Mouse (Mus musculus): Measurements from ENCODE around the gene Hivep3. TPM values are rescaled to one million over a fixed set of nuclear protein-coding genes. Genes with fewer than 3 reads are reported as not detected.

Hivep3 gene
- polyA plus RNA-seq, 1 experiment from 2014 or later, result 3.7 TPM

- Histone ChIP-seq H3K36me3 (no peaks in the 10 kb centered on the region), H3K4me1 (no peaks in the 10 kb centered on the region), H3K27me3 (no peaks in the 10 kb centered on the region), H3K9me3 (no peaks in the 10 kb centered on the region), H3K4me2 (no peak overlapping the region), H3K9ac (no peak overlapping the region), H3K27ac (no peak overlapping the region), H3K4me3 (no peak overlapping the region)
- whole genome bisulfite sequencing, result 89% methylated on average over 3 of the region's 3 CpGs
- no peak for ATAC-seq (ENCODE audit: insufficient number of reproducible peaks, insufficient read depth, low FRiP score, low TSS enrichment, low read depth)
Observed at GRCm38 (mm10) chr4:120115516-120115915, 381.9 kb downstream of the Hivep3 start.

GRCm38 (mm10) chr4:120116312-120116711 lies 382.7 kb downstream of the Hivep3 start:
- no peaks in the 10 kb centered on the region for H3K27me3 ChIP-seq
- ATAC-seq (ENCODE audit: insufficient number of reproducible peaks, insufficient read depth, low FRiP score, low TSS enrichment, low read depth), result no peak
- WGBS, result 75% methylated on average over 1 of the region's 1 CpGs
- H3K4me2 ChIP-seq, result no peak overlapping the region
- no peak overlapping the region for H3K27ac ChIP-seq
- no peaks in the 10 kb centered on the region for H3K9me3 ChIP-seq
- H3K4me3 ChIP-seq, result no peak overlapping the region
- no peaks in the 10 kb centered on the region for H3K4me1 ChIP-seq
- H3K9ac ChIP-seq, result no peak overlapping the region
- no peaks in the 10 kb centered on the region for H3K36me3 ChIP-seq

- Histone ChIP-seq H3K36me3 (no peaks in the 10 kb centered on the region), H3K27ac (no peak overlapping the region), H3K4me3 (no peak overlapping the region), H3K9ac (no peak overlapping the region), H3K27me3 (no peaks in the 10 kb centered on the region), H3K4me1 (no peaks in the 10 kb centered on the region), H3K4me2 (no peak overlapping the region), H3K9me3 (no peaks in the 10 kb centered on the region)
- no peak for ATAC-seq (ENCODE audit: insufficient number of reproducible peaks, insufficient read depth, low FRiP score, low TSS enrichment, low read depth)
- 34% methylated on average over 8 of the region's 8 CpGs for WGBS
Observed at GRCm38 (mm10) chr4:120120276-120120675, 386.7 kb downstream of the Hivep3 start.

GRCm38 (mm10) chr4:120124656-120125055 lies 391.1 kb downstream of the Hivep3 start:
- Histone ChIP-seq H3K4me3 (no peak overlapping the region), H3K4me2 (no peak overlapping the region), H3K27ac (no peak overlapping the region), H3K36me3 (no peaks in the 10 kb centered on the region), H3K4me1 (no peaks in the 10 kb centered on the region), H3K9ac (no peak overlapping the region), H3K27me3 (no peaks in the 10 kb centered on the region), H3K9me3 (no peaks in the 10 kb centered on the region)
- no peak for ATAC-seq (ENCODE audit: insufficient number of reproducible peaks, insufficient read depth, low FRiP score, low TSS enrichment, low read depth)
- WGBS, result 82% methylated on average over 6 of the region's 6 CpGs

GRCm38 (mm10) chr4:120126047-120126446 lies 392.5 kb downstream of the Hivep3 start:
- Histone ChIP-seq H3K27ac (no peak overlapping the region), H3K4me2 (no peak overlapping the region), H3K4me3 (no peak overlapping the region), H3K36me3 (no peaks in the 10 kb centered on the region), H3K9ac (no peak overlapping the region), H3K27me3 (no peaks in the 10 kb centered on the region), H3K9me3 (no peaks in the 10 kb centered on the region), H3K4me1 (no peaks in the 10 kb centered on the region)
- ATAC-seq (ENCODE audit: insufficient number of reproducible peaks, insufficient read depth, low FRiP score, low TSS enrichment, low read depth), result no peak
- WGBS, result 84% methylated on average over 6 of the region's 6 CpGs

GRCm38 (mm10) chr4:120127333-120127732 lies 393.7 kb downstream of the Hivep3 start:
- Histone ChIP-seq H3K27ac (no peak overlapping the region), H3K4me3 (no peak overlapping the region), H3K9me3 (no peaks in the 10 kb centered on the region), H3K4me2 (no peak overlapping the region), H3K36me3 (no peaks in the 10 kb centered on the region), H3K4me1 (no peaks in the 10 kb centered on the region), H3K27me3 (no peaks in the 10 kb centered on the region), H3K9ac (no peak overlapping the region)
- WGBS, result 80% methylated on average over 3 of the region's 3 CpGs
- no peak for ATAC-seq (ENCODE audit: insufficient number of reproducible peaks, insufficient read depth, low FRiP score, low TSS enrichment, low read depth)

GRCm38 (mm10) chr4:120128033-120128432 lies 394.4 kb downstream of the Hivep3 start:
- 71% methylated on average over 4 of the region's 4 CpGs for WGBS
- Histone ChIP-seq H3K4me3 (no peak overlapping the region), H3K4me2 (no peak overlapping the region), H3K9ac (no peak overlapping the region), H3K36me3 (no peaks in the 10 kb centered on the region), H3K27me3 (no peaks in the 10 kb centered on the region), H3K9me3 (no peaks in the 10 kb centered on the region), H3K27ac (no peak overlapping the region), H3K4me1 (no peaks in the 10 kb centered on the region)
- no peak for ATAC-seq (ENCODE audit: insufficient number of reproducible peaks, insufficient read depth, low FRiP score, low TSS enrichment, low read depth)

GRCm38 (mm10) chr4:120129233-120129885 lies 395.8 kb downstream of the Hivep3 start:
- Histone ChIP-seq H3K4me2 (no peak overlapping the region), H3K4me1 (no peaks in the 10 kb centered on the region), H3K27me3 (no peaks in the 10 kb centered on the region), H3K36me3 (no peaks in the 10 kb centered on the region), H3K4me3 (no peak overlapping the region), H3K27ac (no peak overlapping the region), H3K9me3 (no peaks in the 10 kb centered on the region), H3K9ac (no peak overlapping the region)
- no peak for ATAC-seq (ENCODE audit: insufficient number of reproducible peaks, insufficient read depth, low FRiP score, low TSS enrichment, low read depth)
- WGBS, result 44% methylated on average over 4 of the region's 4 CpGs

GRCm38 (mm10) chr4:120130926-120131325 lies 397.3 kb downstream of the Hivep3 start:
- Histone ChIP-seq H3K4me3 (no peak overlapping the region), H3K27ac (no peak overlapping the region), H3K27me3 (no peaks in the 10 kb centered on the region), H3K4me1 (no peaks in the 10 kb centered on the region), H3K4me2 (no peak overlapping the region), H3K36me3 (no peaks in the 10 kb centered on the region), H3K9me3 (no peaks in the 10 kb centered on the region), H3K9ac (no peak overlapping the region)
- 27% methylated on average over 4 of the region's 4 CpGs for WGBS
- ATAC-seq (ENCODE audit: insufficient number of reproducible peaks, insufficient read depth, low FRiP score, low TSS enrichment, low read depth), result no peak

- H3K4me2 ChIP-seq, result no peak overlapping the region
- H3K9ac ChIP-seq, result no peak overlapping the region
- no peaks in the 10 kb centered on the region for H3K36me3 ChIP-seq
- no peak overlapping the region for H3K27ac ChIP-seq
- no peak for ATAC-seq (ENCODE audit: insufficient number of reproducible peaks, insufficient read depth, low FRiP score, low TSS enrichment, low read depth)
- no peaks in the 10 kb centered on the region for H3K9me3 ChIP-seq
- H3K4me3 ChIP-seq, result no peak overlapping the region
- no peaks in the 10 kb centered on the region for H3K27me3 ChIP-seq
- WGBS, result 76% methylated on average over 24 of the region's 24 CpGs
- no peaks in the 10 kb centered on the region for H3K4me1 ChIP-seq
Observed at GRCm38 (mm10) chr4:120131441-120132220, 398.0 kb downstream of the Hivep3 start.

- no peaks in the 10 kb centered on the region for H3K36me3 ChIP-seq
- H3K4me2 ChIP-seq, result no peak overlapping the region
- 76% methylated on average over 6 of the region's 6 CpGs for WGBS
- H3K27me3 ChIP-seq, result no peaks in the 10 kb centered on the region
- peaks cover 5% of the 10 kb centered on the region; the same call in 1 of the 2 replicates for H3K4me1 ChIP-seq
- no peak for ATAC-seq (ENCODE audit: insufficient number of reproducible peaks, insufficient read depth, low FRiP score, low TSS enrichment, low read depth)
- no peaks in the 10 kb centered on the region for H3K9me3 ChIP-seq
- no peak overlapping the region for H3K9ac ChIP-seq
- no peak overlapping the region for H3K4me3 ChIP-seq
- H3K27ac ChIP-seq, result no peak overlapping the region
Observed at GRCm38 (mm10) chr4:120134223-120134622, 400.6 kb downstream of the Hivep3 start.

GRCm38 (mm10) chr4:120141810-120142209 lies 408.2 kb downstream of the Hivep3 start:
- Histone ChIP-seq H3K27me3 (no peaks in the 10 kb centered on the region), H3K4me3 (no peak overlapping the region), H3K4me2 (no peak overlapping the region), H3K4me1 (peaks cover 13% of the 10 kb centered on the region), H3K9me3 (no peaks in the 10 kb centered on the region), H3K36me3 (no peaks in the 10 kb centered on the region), H3K27ac (no peak overlapping the region), H3K9ac (0 out of 2 replicates have a peak overlapping the region, but pooled peaks have one; percentile 21)
- ATAC-seq (ENCODE audit: insufficient number of reproducible peaks, insufficient read depth, low FRiP score, low TSS enrichment, low read depth), result no peak
- WGBS, result 70% methylated on average over 1 of the region's 1 CpGs
